Mouse (Mus musculus) intestine, postnatal 0 days (tissue): ENCODE data around the gene Rnd2. TPM values are rescaled to one million over a fixed set of nuclear protein-coding genes. Genes with fewer than 3 reads are reported as not detected.

Experiments used
- ATAC-seq: fragments of 200-750 bp; cut with Nextera tagmentation; 2 replicates; pipeline ENCODE4 v1.8.0; 2017; ENCODE audit warnings: mild to moderate bottlenecking, moderate TSS enrichment, moderate library complexity
- H3K27ac ChIP-seq: fragments of 300-500 bp; sonication (generic); 2 replicates; pipeline ENCODE4 v1.5.1; 2014; ENCODE audit warnings: mild to moderate bottlenecking, low read depth, low read length, moderate library complexity
- H3K27me3 ChIP-seq: fragments of 300-500 bp; sonication (generic); replicated peaks from 2 replicates; pipeline ENCODE4 v1.6.1; 2014; ENCODE audit warnings: low read length, mixed read lengths; ENCODE audit not compliant: control insufficient read depth, insufficient read depth
- H3K36me3 ChIP-seq: fragments of 300-500 bp; sonication (generic); 2 replicates; pipeline ENCODE4 v1.6.1; 2014; ENCODE audit warnings: mild to moderate bottlenecking, moderate library complexity; ENCODE audit not compliant: control insufficient read depth, insufficient read depth
- H3K4me1 ChIP-seq: fragments of 300-500 bp; sonication (generic); replicated peaks from 2 replicates; pipeline ENCODE4 v1.6.1; 2014; ENCODE audit warnings: antibody characterized with exemption, low read length, mixed read lengths; ENCODE audit not compliant: control insufficient read depth, insufficient read depth
- H3K4me2 ChIP-seq: fragments of 300-500 bp; sonication (generic); replicated peaks from 2 replicates; pipeline ENCODE4 v1.6.1; 2014; ENCODE audit warnings: low read depth, mild to moderate bottlenecking, moderate library complexity
- H3K4me3 ChIP-seq: fragments of 300-500 bp; sonication (generic); 2 replicates; pipeline ENCODE4 v1.5.1; 2014; ENCODE audit warnings: low read depth, low read length
- H3K9ac ChIP-seq: fragments of 300-500 bp; sonication (generic); 2 replicates; pipeline ENCODE4 v1.6.1; 2014; ENCODE audit warnings: mild to moderate bottlenecking, low read depth, low read length
- H3K9me3 ChIP-seq: fragments of 300-500 bp; sonication (generic); 2 replicates; pipeline ENCODE4 v1.6.1; 2016; ENCODE audit warnings: mixed run types; ENCODE audit not compliant: control insufficient read depth
- CTCF ChIP-seq: sonication (generic); IDR thresholded peaks from 2 replicates; pipeline ENCODE4 v1.5.1; 2016; ENCODE audit warnings: low read depth, mild to moderate bottlenecking, control low read depth, antibody characterized with exemption, moderate library complexity
- WGBS: fragments of 180-500 bp; shearing (Covaris S2); extraction: QIAGEN DNeasy Blood & Tissue Kit; methylation state at CpG from one replicate; pipeline ENCODE4 v1.1.7; 2014; 5-methylcytosine and 5-hydroxymethylcytosine counted together
- polyA plus RNA-seq: library from polyadenylated mRNA; unstranded; fragments of >200 nt; fragmentation: Nextera tagmentation; extraction: Ambion mirVana; gene quantifications from 2 replicates; pipeline ENCODE4 v1.2.1, GENCODE M21; 2015

The Rnd2 gene
- polyA plus RNA-seq, 1 experiment from 2014 or later, result 27.8 TPM

DNA sequence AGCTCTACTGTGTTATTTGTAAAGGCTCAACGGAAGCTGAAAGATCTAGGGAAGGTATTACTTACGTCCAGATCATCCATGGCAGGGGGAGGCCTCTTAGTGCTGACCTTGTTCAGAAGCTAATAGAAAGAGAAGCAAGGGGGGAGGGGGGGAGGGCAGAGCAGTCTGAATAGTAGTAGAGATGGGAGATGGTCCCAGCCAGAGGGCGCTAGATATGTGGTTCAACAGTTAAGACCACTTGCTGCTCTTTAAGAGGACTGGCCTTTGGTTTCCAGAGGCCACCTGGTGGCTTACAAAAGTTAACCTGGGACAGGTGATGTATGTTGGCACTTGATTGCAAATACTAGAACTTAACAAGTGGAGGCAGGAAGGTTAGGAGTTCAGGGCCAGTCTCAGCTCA is 45.2 kb upstream of the Rnd2 start:
- 43% methylated on average over 3 of the region's 3 CpGs for WGBS
- H3K4me3 ChIP-seq, result no peak overlapping the region
- H3K9ac ChIP-seq, result no peak overlapping the region
- H3K36me3 ChIP-seq, result no peaks in the 10 kb centered on the region
- H3K9me3 ChIP-seq, result no peaks in the 10 kb centered on the region
- no peak overlapping the region for H3K27ac ChIP-seq
- no peak for ATAC-seq
- no peaks in the 10 kb centered on the region for H3K4me1 ChIP-seq
- peak; percentile 55 for TF ChIP-seq CTCF
- H3K4me2 ChIP-seq, result no peak overlapping the region
- no peaks in the 10 kb centered on the region for H3K27me3 ChIP-seq

GRCm38 (mm10) chr11:101420148-101420547 is 44.7 kb upstream of the Rnd2 start:
- no peak overlapping the region for H3K27ac ChIP-seq
- ATAC-seq, result no peak
- no peak overlapping the region for H3K9ac ChIP-seq
- TF ChIP-seq CTCF, result no peak
- no peak overlapping the region for H3K4me2 ChIP-seq
- H3K27me3 ChIP-seq, result no peaks in the 10 kb centered on the region
- no peaks in the 10 kb centered on the region for H3K9me3 ChIP-seq
- H3K36me3 ChIP-seq, result no peaks in the 10 kb centered on the region
- no peak overlapping the region for H3K4me3 ChIP-seq
- no peaks in the 10 kb centered on the region for H3K4me1 ChIP-seq
- 83% methylated on average over 5 of the region's 5 CpGs for WGBS

DNA sequence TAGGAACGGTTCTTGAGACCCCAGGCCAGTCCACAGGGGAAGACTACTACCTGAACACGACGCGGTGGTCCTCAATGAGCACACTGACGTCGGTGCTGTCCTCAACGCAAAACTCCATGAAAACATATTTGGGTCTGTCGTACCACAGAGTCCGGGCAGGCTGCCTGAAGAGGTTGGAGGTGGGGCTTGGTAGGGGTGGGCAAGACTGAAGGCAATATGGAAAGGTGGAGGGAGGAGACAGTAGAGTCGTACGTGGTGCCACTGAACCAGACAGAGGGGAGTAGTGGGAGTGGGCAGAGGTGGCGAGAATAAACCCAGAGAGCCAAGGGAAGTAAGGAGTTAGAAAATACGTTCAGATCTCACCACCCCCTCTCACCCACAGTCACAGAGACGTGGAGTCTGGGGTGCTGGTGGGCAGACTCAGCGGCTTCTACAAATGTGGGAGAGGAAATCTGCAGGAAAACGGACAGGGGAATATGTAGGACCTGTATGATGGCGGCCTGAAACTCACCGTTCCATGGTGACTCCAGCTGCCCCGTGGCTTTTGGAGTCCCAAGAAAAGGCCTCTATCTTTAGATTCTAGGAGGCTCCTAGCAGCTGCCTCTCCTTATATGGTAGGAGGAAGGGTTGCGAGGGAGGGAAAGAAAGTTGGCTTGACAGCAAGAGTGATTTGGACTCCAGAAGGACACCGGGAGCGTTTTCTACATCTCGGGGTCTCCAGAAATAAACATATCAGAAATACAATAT is 40.5 kb upstream of the Rnd2 start, which contains the start of gene Gm27029:
Gene Gm27029, minus strand, starts transcription at position 692 of the 747 bp plus-strand sequence.
- H3K4me3 ChIP-seq, result peak within 1 kb of the TSS; percentile 79
- 0 out of 2 replicates have a peak, but pooled peaks cover 5% of the 10 kb centered on the region for H3K4me1 ChIP-seq
- peak within 1 kb of the TSS; percentile 67 for H3K9ac ChIP-seq
- TF ChIP-seq CTCF, result no peak
- H3K9me3 ChIP-seq, result no peaks in the 10 kb centered on the region
- peak within 1 kb of the TSS; percentile 88 for H3K27ac ChIP-seq
- no peaks in the 10 kb centered on the region for H3K27me3 ChIP-seq
- WGBS, result 7% methylated on average over 23 of the region's 23 CpGs
- peak; percentile 56 for ATAC-seq
- peak within 1 kb of the TSS; percentile 82 for H3K4me2 ChIP-seq
- peaks cover 3% of the 10 kb centered on the region for H3K36me3 ChIP-seq

GRCm38 (mm10) chr11:101424925-101425813 is 39.6 kb upstream of the Rnd2 start, which contains the start of the genes Rundc1 and Ptges3l:
Rundc1 (plus strand) TSS chr11:101425085.
Ptges3l (minus strand) TSS chr11:101425333.
- Histone ChIP-seq H3K27me3 (no peaks in the 10 kb centered on the region), H3K4me2 (peak within 1 kb of the TSS; percentile 82), H3K4me1 (0 out of 2 replicates have a peak, but pooled peaks cover 5% of the 10 kb centered on the region), H3K27ac (peak within 1 kb of the TSS; percentile 88), H3K4me3 (peak within 1 kb of the TSS; percentile 79), H3K9ac (peak within 1 kb of the TSS; percentile 67), H3K36me3 (peaks cover 9% of the 10 kb centered on the region), H3K9me3 (no peaks in the 10 kb centered on the region)
- peak; percentile 92 for ATAC-seq
- under 1% methylated on average over 78 of the region's 81 CpGs for WGBS
- TF ChIP-seq CTCF, result peak; percentile 69

GRCm38 (mm10) chr11:101426165-101426564 is 38.6 kb upstream of the Rnd2 start:
- no peak for ATAC-seq
- H3K27me3 ChIP-seq, result no peaks in the 10 kb centered on the region
- H3K4me1 ChIP-seq, result 0 out of 2 replicates have a peak, but pooled peaks cover 5% of the 10 kb centered on the region
- peak overlapping the region; percentile 79 for H3K4me3 ChIP-seq
- no peak for TF ChIP-seq CTCF
- H3K27ac ChIP-seq, result 0 out of 2 replicates have a peak overlapping the region, but pooled peaks have one; percentile 1
- H3K9me3 ChIP-seq, result no peaks in the 10 kb centered on the region
- H3K9ac ChIP-seq, result peak overlapping the region; percentile 67; the same call in 1 of the 2 replicates
- 38% methylated on average over 8 of the region's 8 CpGs for WGBS
- H3K36me3 ChIP-seq, result peaks cover 18% of the 10 kb centered on the region
- peak overlapping the region; percentile 82 for H3K4me2 ChIP-seq

GRCm38 (mm10) chr11:101431327-101431726 is 33.5 kb upstream of the Rnd2 start:
- WGBS, result 90% methylated on average over 9 of the region's 9 CpGs
- no peaks in the 10 kb centered on the region for H3K9me3 ChIP-seq
- H3K4me2 ChIP-seq, result no peak overlapping the region
- no peak overlapping the region for H3K27ac ChIP-seq
- no peak overlapping the region for H3K9ac ChIP-seq
- H3K36me3 ChIP-seq, result peaks cover 54% of the 10 kb centered on the region
- no peak for ATAC-seq
- H3K27me3 ChIP-seq, result no peaks in the 10 kb centered on the region
- 0 out of 2 replicates have a peak, but pooled peaks cover 2% of the 10 kb centered on the region for H3K4me1 ChIP-seq
- no peak for TF ChIP-seq CTCF
- no peak overlapping the region for H3K4me3 ChIP-seq
